Mouse (Mus musculus) cortical plate, adult 2 months (tissue): ENCODE data around the gene H2-Q6.

ENCODE experiments used
- CTCF ChIP-seq: fragments of 200-500 bp; IDR thresholded peaks from 2 replicates; pipeline ENCODE4 v1.5.1; 2011; ENCODE audit warnings: mild to moderate bottlenecking, control low read depth, low read length; ENCODE audit not compliant: insufficient read depth; ENCODE audit errors: extremely low read depth
- POLR2A ChIP-seq: fragments of 200-500 bp; IDR thresholded peaks from 2 replicates; pipeline ENCODE4 v1.6.1; 2011; ENCODE audit warnings: mild to moderate bottlenecking, low read length, control low read depth; ENCODE audit not compliant: insufficient read depth; ENCODE audit errors: extremely low read depth

DNA sequence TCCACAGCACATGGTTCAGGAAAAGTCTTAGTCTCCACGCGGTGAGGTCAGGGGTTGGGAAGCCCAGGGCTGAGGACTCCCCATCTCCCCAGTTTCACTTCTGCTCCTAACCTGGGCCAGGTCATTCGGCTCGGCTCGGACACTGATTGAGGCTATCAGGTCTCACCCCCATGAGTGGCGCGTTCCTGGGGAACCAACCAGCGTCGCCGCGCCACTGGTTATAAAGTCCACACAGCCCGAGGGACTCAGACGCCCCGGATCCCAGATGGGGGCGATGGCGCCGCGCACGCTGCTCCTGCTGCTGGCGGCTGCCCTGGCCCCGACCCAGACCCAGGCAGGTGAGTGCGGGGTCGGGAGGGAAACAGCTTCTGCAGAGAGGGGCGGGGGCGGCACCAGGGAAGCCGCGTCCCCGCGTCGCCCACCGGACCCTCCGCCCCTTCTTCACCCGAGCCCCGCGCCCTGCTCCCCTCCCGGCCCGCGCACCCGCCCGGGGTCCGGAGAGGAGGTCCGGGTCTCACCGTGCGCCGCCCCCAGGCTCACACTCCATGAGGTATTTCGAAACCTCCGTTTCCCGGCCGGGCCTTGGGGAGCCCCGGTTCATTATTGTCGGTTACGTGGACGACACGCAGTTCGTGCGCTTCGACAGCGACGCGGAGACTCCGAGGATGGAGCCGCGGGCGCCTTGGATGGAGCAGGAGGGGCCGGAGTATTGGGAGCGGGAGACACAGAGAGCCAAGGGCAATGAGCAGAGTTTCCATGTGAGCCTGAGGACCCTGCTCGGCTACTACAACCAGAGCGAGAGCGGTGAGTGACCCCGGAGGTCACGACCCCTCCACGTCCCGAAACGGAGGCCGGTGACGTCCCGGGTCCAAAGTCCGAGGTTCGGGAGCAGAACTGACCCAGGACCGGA lies 45.4 kb downstream of the H2-Q6 start, which contains the start of gene H2-Q10:
- TF ChIP-seq POLR2A (no peak), CTCF (no peak)
